Mouse (Mus musculus) embryonic facial prominence, embryonic 12.5 days (tissue): Measurements from ENCODE around the gene Naif1. TPM values are rescaled to one million over a fixed set of nuclear protein-coding genes. Genes with fewer than 3 reads are reported as not detected.

Experiments
- ATAC-seq: fragments of 200-750 bp; cut with Nextera tagmentation; 2 replicates; pipeline ENCODE4 v1.8.0; 2017; ENCODE audit not compliant: insufficient number of reproducible peaks, insufficient read depth, low FRiP score, low TSS enrichment
- H3K27ac ChIP-seq: fragments of 300-500 bp; sonication (generic); 2 replicates; pipeline ENCODE4 v1.5.1; 2016; ENCODE audit warnings: mild to moderate bottlenecking
- H3K27me3 ChIP-seq: fragments of 300-500 bp; sonication (generic); 2 replicates; pipeline ENCODE4 v1.6.1; 2016; ENCODE audit warnings: mild to moderate bottlenecking, moderate library complexity
- H3K36me3 ChIP-seq: fragments of 300-500 bp; sonication (generic); 2 replicates; pipeline ENCODE4 v1.6.1; 2016; ENCODE audit warnings: mild to moderate bottlenecking
- H3K4me1 ChIP-seq: fragments of 300-500 bp; sonication (generic); 2 replicates; pipeline ENCODE4 v1.6.1; 2016
- H3K4me2 ChIP-seq: fragments of 300-500 bp; sonication (generic); replicated peaks from 2 replicates; pipeline ENCODE4 v1.6.1; 2016; ENCODE audit warnings: mild to moderate bottlenecking, moderate library complexity
- H3K4me3 ChIP-seq: fragments of 300-500 bp; sonication (generic); 2 replicates; pipeline ENCODE4 v1.5.1; 2016; ENCODE audit warnings: mild to moderate bottlenecking
- H3K9ac ChIP-seq: fragments of 300-500 bp; sonication (generic); 2 replicates; pipeline ENCODE4 v1.6.1; 2016; ENCODE audit warnings: mild to moderate bottlenecking, moderate library complexity
- H3K9me3 ChIP-seq: fragments of 300-500 bp; sonication (generic); 2 replicates; pipeline ENCODE4 v1.6.1; 2016; ENCODE audit warnings: mild to moderate bottlenecking, moderate library complexity
- WGBS: fragments of 180-500 bp; shearing (Covaris S2); methylation state at CpG from one replicate; pipeline ENCODE4 v1.1.7; 2016; 5-methylcytosine and 5-hydroxymethylcytosine counted together
- polyA plus RNA-seq: library from polyadenylated mRNA; unstranded; fragments of >200 nt; fragmentation: Nextera tagmentation; extraction: Ambion mirVana; gene quantifications from 2 replicates; pipeline ENCODE4 v1.2.1, GENCODE M21; 2016

The Naif1 gene
- polyA plus RNA-seq, 1 experiment from 2014 or later = 6.3 TPM

DNA sequence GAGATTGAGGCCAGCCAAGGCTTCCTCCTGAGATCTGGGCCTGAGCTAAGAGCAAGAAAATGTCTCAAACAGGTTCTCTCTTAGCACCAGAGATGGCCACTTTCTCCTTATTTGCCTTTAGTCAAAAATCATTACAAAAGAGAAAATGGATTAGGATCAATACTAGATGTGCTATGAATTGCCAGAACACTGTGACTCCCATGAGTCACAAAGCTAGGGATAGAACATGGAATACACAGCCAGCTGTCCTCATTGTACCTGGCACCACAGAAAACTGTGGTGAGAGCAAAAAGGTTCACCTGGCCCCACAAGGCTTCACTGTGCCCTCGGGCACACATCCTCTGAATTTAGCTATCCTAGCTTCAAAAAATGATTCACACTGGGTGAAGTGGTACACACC is 1.8 kb upstream of the Naif1 start:
- 0 out of 2 replicates have a peak overlapping the region, but pooled peaks have one; percentile 54 for H3K27ac ChIP-seq

DNA sequence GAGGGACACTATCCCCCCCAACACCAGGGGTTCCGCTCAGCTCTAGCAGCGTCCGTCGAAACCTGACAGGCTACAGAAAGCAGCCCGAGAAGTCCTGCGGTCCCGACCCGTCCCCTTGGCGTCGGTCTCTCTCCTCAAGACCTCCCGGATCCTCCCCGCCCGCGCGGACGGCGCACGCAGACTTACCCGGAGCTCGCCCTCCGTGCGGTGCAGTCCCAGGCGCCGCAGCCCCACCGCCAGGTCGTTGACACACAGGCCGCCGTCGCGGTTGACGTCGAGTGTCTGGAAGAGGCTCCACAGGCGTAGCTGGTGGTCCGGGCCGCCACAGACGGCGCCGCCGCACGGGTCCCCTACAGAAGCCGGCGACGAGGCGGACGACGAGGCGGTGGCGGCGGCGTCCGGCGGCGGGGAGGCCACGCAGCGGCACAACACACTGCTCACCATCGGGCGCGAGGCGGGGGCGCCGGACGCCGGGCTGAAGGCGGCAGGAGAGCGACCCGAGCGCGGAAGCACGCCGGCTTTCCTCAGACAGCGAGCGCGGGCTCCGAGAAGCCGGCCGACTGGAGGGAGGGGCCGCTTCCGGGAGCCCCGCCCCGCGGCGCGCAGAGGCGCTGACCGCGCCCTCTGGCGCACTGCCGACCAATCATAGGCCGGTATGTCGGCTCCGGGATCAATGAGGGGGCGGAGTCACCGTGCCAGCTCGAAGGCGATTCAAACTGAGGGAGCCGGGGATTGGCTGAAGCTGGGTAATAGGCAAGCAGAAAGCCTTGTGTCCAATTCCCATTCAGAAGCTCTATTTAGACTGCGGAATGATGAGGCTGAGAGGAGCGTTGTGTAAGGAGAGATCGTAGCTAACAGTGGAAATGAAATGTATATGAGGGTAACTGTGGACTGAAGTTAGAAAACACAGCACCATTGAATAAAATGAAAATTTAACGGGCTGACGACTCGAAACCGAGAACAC is 906 bp downstream of the Naif1 start, which contains the start of gene Slc25a25:
TSS of gene Slc25a25 (minus strand) at position 565 of the 964 bp plus-strand sequence.
- WGBS = under 1% methylated on average over 103 of the region's 103 CpGs
- Histone ChIP-seq H3K36me3 (peaks cover 6% of the 10 kb centered on the region; the same call in 1 of the 2 replicates), H3K9me3 (no peaks in the 10 kb centered on the region), H3K9ac (peak within 1 kb of the TSS; percentile 82), H3K4me3 (peak within 1 kb of the TSS; percentile 80), H3K27ac (peak within 1 kb of the TSS; percentile 90), H3K4me2 (peak within 1 kb of the TSS; percentile 83), H3K4me1 (peaks cover 19% of the 10 kb centered on the region), H3K27me3 (no peaks in the 10 kb centered on the region)
- ATAC-seq = peak; percentile 80

More for the DNA sequence above, 1.8 kb upstream of the Naif1 start:
- Histone ChIP-seq H3K36me3 (no peaks in the 10 kb centered on the region), H3K4me1 (peaks cover 19% of the 10 kb centered on the region), H3K27me3 (no peaks in the 10 kb centered on the region), H3K4me2 (no peak overlapping the region), H3K9me3 (no peaks in the 10 kb centered on the region), H3K9ac (no peak overlapping the region), H3K4me3 (no peak overlapping the region)
- WGBS = 72% methylated on average over 1 of the region's 1 CpGs
- no peak for ATAC-seq

DNA sequence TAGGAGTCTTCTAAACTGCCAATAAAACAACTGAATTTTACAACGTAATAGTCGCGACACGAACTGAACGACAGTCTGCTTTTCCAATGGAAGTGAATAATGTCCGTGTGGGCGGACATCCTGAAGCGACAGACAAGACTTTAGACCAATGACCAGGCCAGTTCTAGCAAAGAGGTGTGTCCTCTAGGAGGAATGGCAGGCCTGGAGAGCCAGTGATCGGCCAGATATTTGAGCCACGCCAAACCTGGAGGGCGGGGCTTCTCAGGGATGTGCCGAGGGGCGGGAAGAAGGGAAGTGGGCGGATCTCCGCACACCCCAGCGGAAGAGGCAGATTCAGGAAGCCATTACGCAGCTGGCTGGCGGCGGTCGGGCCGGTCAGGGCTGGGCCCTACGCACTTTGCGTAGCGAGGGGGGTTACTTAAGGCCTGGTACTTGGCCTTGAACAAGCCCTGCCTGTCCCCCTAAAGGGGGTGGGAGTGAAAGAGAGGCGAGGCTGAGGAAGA is 1.7 kb downstream of the Naif1 start:
- Histone ChIP-seq H3K27me3 (no peaks in the 10 kb centered on the region), H3K27ac (peak overlapping the region; percentile 90), H3K36me3 (peaks cover 12% of the 10 kb centered on the region; the same call in 1 of the 2 replicates), H3K4me2 (peak overlapping the region; percentile 83), H3K9me3 (no peaks in the 10 kb centered on the region), H3K4me1 (peaks cover 19% of the 10 kb centered on the region), H3K9ac (0 out of 2 replicates have a peak overlapping the region, but pooled peaks have one; percentile 4), H3K4me3 (peak overlapping the region; percentile 80)
- ATAC-seq = peak; percentile 96
- WGBS = under 1% methylated on average over 25 of the region's 25 CpGs

DNA sequence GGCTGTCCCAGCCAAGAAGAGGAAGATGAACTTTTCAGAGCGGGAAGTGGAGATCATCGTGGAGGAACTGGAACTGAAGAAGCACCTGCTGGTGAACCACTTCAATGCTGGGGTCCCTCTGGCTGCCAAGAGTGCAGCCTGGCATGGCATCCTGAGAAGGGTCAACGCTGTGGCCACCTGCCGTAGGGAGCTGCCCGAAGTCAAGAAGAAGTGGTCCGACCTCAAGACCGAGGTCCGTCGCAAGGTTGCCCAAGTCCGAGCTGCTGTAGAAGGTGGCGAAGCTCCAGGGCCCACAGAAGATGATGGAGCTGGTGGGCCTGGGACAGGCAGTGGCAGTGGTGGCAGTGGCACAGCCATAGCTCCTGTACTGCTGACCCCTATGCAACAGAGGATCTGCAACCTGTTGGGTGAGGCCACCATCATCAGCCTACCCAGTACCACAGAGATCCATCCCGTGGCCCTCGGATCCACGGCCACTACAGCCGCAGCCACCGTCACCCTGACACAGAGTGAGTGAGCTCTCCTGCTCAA is 2.2 kb downstream of the Naif1 start:
- peak overlapping the region; percentile 69 for H3K27ac ChIP-seq
- H3K4me1 ChIP-seq = peaks cover 18% of the 10 kb centered on the region
- peak overlapping the region; percentile 80 for H3K4me3 ChIP-seq
- 94% methylated on average over 16 of the region's 16 CpGs for WGBS
- H3K9me3 ChIP-seq = no peaks in the 10 kb centered on the region
- peak overlapping the region; percentile 83 for H3K4me2 ChIP-seq
- no peak overlapping the region for H3K9ac ChIP-seq
- ATAC-seq = no peak
- H3K36me3 ChIP-seq = peaks cover 12% of the 10 kb centered on the region; the same call in 1 of the 2 replicates
- no peaks in the 10 kb centered on the region for H3K27me3 ChIP-seq

DNA sequence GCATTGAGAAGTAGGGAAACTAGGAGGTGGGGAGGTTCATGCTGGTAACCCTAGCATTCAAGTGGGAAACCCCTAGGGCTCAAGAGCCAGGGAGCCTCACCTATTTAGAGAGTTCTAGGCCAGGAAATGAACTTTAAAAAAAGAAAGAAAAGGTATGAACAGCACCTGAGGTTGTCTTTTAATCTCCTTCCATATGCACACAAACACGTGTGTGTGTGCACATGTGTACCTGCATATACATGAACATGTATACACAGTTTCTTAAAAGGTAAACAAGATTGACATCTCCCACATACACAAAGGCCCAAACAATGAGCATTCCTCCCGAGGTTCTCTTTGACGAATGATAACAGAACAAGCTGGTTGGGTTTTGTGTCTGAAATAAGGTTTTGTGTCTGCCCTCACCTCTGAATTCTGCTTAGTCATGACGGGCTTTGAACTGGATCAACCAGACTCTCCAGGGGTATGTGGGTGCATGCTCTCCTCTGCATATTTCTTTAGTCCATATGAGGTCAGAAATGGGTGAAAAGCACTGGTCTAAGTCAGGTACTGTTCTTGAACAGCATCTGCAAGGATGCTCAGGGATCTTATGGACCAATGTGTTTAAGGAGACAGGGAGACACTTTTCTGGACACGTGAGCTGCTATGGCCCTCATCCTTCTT is 3.5 kb downstream of the Naif1 start:
- H3K27ac ChIP-seq = no peak overlapping the region
- ATAC-seq = no peak
- H3K27me3 ChIP-seq = no peaks in the 10 kb centered on the region
- H3K4me2 ChIP-seq = no peak overlapping the region
- peaks cover 12% of the 10 kb centered on the region; the same call in 1 of the 2 replicates for H3K36me3 ChIP-seq
- 88% methylated on average over 5 of the region's 5 CpGs for WGBS
- H3K9ac ChIP-seq = no peak overlapping the region
- H3K4me3 ChIP-seq = no peak overlapping the region
- no peaks in the 10 kb centered on the region for H3K9me3 ChIP-seq
- H3K4me1 ChIP-seq = peaks cover 16% of the 10 kb centered on the region

DNA sequence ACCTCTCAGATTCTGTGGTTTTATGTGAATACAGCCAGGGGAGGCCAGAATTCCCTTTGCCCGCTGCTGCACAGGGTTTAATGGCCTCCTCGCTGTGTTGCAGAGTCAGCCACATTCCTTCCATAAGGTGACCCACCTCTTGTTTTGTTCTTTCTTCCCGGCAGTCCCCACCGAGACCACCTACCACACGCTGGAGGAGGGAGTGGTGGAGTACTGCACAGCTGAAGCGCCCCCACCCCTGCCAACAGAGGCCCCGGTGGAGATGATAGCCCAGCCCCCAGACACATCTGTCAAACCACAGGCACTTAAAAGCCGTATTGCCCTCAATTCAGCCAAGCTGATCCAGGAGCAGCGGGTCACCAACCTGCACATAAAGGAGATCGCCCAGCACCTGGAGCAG is 4.4 kb downstream of the Naif1 start:
- ATAC-seq = no peak
- Histone ChIP-seq H3K4me1 (peaks cover 14% of the 10 kb centered on the region), H3K9ac (no peak overlapping the region), H3K4me2 (no peak overlapping the region), H3K9me3 (no peaks in the 10 kb centered on the region), H3K27ac (no peak overlapping the region), H3K36me3 (peaks cover 12% of the 10 kb centered on the region; the same call in 1 of the 2 replicates), H3K27me3 (no peaks in the 10 kb centered on the region), H3K4me3 (no peak overlapping the region)
- 80% methylated on average over 10 of the region's 10 CpGs for WGBS

DNA sequence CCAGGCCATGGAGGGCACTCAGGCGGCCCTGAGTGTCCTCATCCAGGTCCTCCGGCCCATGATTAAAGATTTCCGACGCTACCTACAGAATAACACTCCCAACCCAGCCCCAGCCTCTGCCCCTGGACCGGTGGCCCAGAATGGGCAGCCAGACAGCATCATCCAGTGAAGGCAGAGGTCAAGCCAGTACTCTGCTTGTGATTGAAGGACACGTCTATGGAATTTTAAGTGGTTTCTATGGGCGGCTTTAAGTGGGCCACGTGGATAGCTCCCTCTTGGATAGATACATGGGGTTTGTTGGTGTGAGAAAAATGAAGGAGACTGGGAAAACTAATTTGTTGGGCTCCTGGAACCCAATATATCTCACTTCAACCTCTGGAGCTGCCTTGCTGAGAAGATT is 4.8 kb downstream of the Naif1 start:
- Histone ChIP-seq H3K4me3 (no peak overlapping the region), H3K36me3 (peaks cover 12% of the 10 kb centered on the region; the same call in 1 of the 2 replicates), H3K9me3 (no peaks in the 10 kb centered on the region), H3K4me1 (peaks cover 9% of the 10 kb centered on the region), H3K9ac (no peak overlapping the region), H3K27me3 (no peaks in the 10 kb centered on the region), H3K4me2 (no peak overlapping the region), H3K27ac (no peak overlapping the region)
- ATAC-seq = no peak
- WGBS = 87% methylated on average over 8 of the region's 8 CpGs

DNA sequence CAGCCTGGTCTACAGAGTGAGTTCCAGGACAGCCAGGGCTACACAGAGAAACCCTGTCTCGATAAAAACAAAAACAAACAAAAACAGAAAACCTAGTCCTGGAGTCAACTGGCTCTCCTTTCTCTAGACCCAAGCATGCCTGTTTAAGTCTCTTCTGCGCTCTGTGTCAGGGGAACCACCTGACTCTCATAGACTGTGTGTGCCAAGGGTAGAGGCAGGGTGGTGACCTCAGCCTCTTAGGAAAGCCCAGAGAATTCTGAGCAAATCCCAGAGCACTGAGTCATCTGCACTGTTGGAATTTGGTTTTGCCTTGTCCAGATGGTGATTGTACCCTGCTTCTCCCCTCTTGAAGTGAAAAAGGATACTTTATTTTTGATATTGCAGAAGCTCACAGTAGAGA is 8.0 kb downstream of the Naif1 start:
- no peaks in the 10 kb centered on the region for H3K27me3 ChIP-seq
- H3K36me3 ChIP-seq = peaks cover 12% of the 10 kb centered on the region; the same call in 1 of the 2 replicates
- no peak for ATAC-seq
- no peak overlapping the region for H3K27ac ChIP-seq
- no peaks in the 10 kb centered on the region for H3K9me3 ChIP-seq
- H3K9ac ChIP-seq = no peak overlapping the region
- H3K4me2 ChIP-seq = no peak overlapping the region
- WGBS = 77% methylated on average over 2 of the region's 2 CpGs
- H3K4me3 ChIP-seq = no peak overlapping the region
- H3K4me1 ChIP-seq = no peaks in the 10 kb centered on the region; the same call in 1 of the 2 replicates

DNA sequence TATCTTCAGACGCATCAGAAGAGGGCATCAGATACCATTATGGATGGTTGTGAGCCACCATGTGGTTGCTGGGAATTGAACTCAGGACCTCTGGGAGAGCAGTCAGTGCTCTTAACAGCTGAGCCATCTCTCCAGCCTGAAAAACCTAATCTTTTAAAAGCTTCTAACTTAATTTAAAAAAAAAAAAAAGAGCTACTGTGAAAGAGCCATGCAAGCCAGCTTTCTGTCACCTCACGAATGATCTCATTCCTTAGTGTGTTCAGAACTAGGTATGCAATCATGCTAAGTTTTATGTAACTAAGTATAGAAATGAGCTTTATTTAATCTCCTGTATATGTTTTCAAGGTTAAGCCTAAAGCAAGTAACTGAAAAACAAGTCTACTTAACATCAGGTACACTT is 9.4 kb downstream of the Naif1 start:
- Histone ChIP-seq H3K9me3 (no peaks in the 10 kb centered on the region), H3K4me2 (no peak overlapping the region), H3K4me3 (no peak overlapping the region), H3K9ac (no peak overlapping the region), H3K4me1 (no peaks in the 10 kb centered on the region; the same call in 1 of the 2 replicates), H3K36me3 (peaks cover 12% of the 10 kb centered on the region; the same call in 1 of the 2 replicates), H3K27ac (no peak overlapping the region), H3K27me3 (no peaks in the 10 kb centered on the region)
- ATAC-seq = no peak
- 94% methylated on average over 2 of the region's 2 CpGs for WGBS

DNA sequence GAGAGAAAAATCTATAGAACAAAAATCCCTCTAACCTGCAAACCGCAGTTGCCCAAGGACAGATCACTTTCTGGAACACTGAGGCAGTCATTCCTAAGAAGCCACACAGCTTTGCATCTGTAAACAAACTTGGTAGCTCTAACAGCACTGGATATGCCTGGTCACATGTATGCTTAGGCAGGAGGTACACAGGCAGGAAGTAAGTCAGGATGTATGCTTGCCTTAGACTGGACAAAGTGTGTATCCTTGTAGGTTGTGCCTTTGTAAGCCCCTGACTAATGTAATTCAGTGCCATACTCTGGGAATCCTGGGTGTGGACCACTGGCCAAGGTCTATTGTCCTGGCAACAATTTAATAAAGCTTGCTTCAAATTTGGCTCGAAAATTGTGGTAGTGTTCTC is 13.5 kb downstream of the Naif1 start:
- no peak overlapping the region for H3K4me3 ChIP-seq
- H3K4me2 ChIP-seq = no peak overlapping the region
- no peaks in the 10 kb centered on the region for H3K4me1 ChIP-seq
- no peaks in the 10 kb centered on the region for H3K27me3 ChIP-seq
- no peaks in the 10 kb centered on the region for H3K36me3 ChIP-seq
- H3K27ac ChIP-seq = no peak overlapping the region
- ATAC-seq = no peak
- 83% methylated on average over 2 of the region's 2 CpGs for WGBS
- no peak overlapping the region for H3K9ac ChIP-seq
- no peaks in the 10 kb centered on the region for H3K9me3 ChIP-seq

DNA sequence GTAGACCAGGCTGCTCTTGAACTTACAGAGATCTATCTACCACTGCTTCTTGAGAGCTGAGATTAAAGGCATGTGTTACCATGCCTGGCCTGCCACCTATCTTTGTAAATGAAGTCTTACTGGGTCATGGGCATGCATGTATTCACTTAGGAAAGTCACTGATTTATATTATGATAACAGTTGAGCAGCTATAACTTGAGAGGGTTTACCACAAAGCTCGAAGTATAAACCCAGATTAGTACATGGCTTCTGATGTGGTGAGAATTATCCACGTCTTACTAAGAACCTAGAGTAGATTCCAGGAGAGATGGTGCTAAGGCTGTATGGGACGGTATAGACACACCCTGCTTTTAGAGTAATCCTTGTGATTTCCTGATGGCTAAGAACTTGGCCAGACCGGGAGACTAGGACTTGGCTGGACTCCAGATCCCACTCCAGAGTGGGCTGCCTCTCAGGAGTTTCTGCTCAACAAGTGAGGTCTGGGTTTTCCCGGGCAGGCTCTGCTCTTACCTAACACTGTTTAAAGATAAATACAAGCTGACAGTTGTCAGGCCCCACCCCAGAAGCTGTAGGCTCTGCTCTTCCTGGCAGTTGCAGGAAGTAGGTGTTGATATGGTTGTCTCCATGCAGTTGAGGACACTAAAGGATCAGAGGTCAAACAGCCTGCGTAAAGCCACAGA is 14.1 kb downstream of the Naif1 start:
- H3K4me1 ChIP-seq = no peaks in the 10 kb centered on the region
- no peaks in the 10 kb centered on the region for H3K36me3 ChIP-seq
- ATAC-seq = 0 out of 2 replicates have a peak, but pooled peaks have one; percentile 67
- no peaks in the 10 kb centered on the region for H3K9me3 ChIP-seq
- no peak overlapping the region for H3K9ac ChIP-seq
- H3K4me3 ChIP-seq = no peak overlapping the region
- 63% methylated on average over 6 of the region's 6 CpGs for WGBS
- H3K27me3 ChIP-seq = no peaks in the 10 kb centered on the region
- H3K4me2 ChIP-seq = no peak overlapping the region
- H3K27ac ChIP-seq = no peak overlapping the region
